Mouse (Mus musculus) erythroblast, embryonic 14.5 days (primary cell): Measurements from ENCODE around the gene Wdr74. TPM values are rescaled to one million over a fixed set of nuclear protein-coding genes. Genes with fewer than 3 reads are reported as not detected.

Experiments
- H3K27me3 ChIP-seq: 2 replicates; pipeline ENCODE4 v1.6.1; 2012; ENCODE audit warnings: inconsistent platforms; ENCODE audit not compliant: control insufficient read depth
- H3K36me3 ChIP-seq: 2 replicates; pipeline ENCODE4 v1.6.1; 2012; ENCODE audit warnings: mild to moderate bottlenecking, inconsistent platforms; ENCODE audit not compliant: control insufficient read depth
- H3K4me1 ChIP-seq: 2 replicates; pipeline ENCODE4 v1.6.1; 2012; ENCODE audit warnings: inconsistent platforms; ENCODE audit not compliant: control insufficient read depth
- H3K4me3 ChIP-seq: replicated peaks from 2 replicates; pipeline ENCODE3; 2012; ENCODE audit warnings: moderate library complexity, mild to moderate bottlenecking, inconsistent platforms
- H3K9me3 ChIP-seq: 2 replicates; pipeline ENCODE4 v1.6.1; 2012; ENCODE audit warnings: low read length, inconsistent platforms, mixed read lengths; ENCODE audit not compliant: control insufficient read depth
- GATA1 ChIP-seq: IDR thresholded peaks from 2 replicates; pipeline ENCODE4 v1.6.1; 2012; ENCODE audit warnings: low read length, inconsistent platforms, mixed read lengths
- TAL1 ChIP-seq: IDR thresholded peaks from 3 replicates; pipeline ENCODE4 v1.6.1; 2012; ENCODE audit warnings: low read length, inconsistent platforms, mixed read lengths
- polyA plus RNA-seq: library from polyadenylated mRNA; stranded (reverse); fragments of >175 nt; gene quantifications from 2 replicates; pipeline ENCODE4 v1.2.3, GENCODE M21; 2012

Gene Wdr74
- 1.7 and 2.5 TPM in 2 replicates for polyA plus RNA-seq

- H3K4me1 ChIP-seq: peaks cover 39% of the 10 kb centered on the region
- H3K9me3 ChIP-seq: peaks cover 6% of the 10 kb centered on the region
- H3K4me3 ChIP-seq: peak within 1 kb of the TSS; percentile 85
- H3K27me3 ChIP-seq: peaks cover 16% of the 10 kb centered on the region
- no peak for TF ChIP-seq GATA1
- no peak for TF ChIP-seq TAL1
- H3K36me3 ChIP-seq: peaks cover 37% of the 10 kb centered on the region
Observed at GRCm38 (mm10) chr19:8735389-8736159, at the start of gene Wdr74. Gene Wdr74 (plus strand): TSS chr19:8735827.

- no peaks in the 10 kb centered on the region for H3K9me3 ChIP-seq
- H3K4me3 ChIP-seq: no peak overlapping the region
- no peaks in the 10 kb centered on the region for H3K36me3 ChIP-seq
- peaks cover 2% of the 10 kb centered on the region for H3K27me3 ChIP-seq
- peaks cover 23% of the 10 kb centered on the region for H3K4me1 ChIP-seq
- TF ChIP-seq GATA1: no peak
- TF ChIP-seq TAL1: no peak
Observed at GRCm38 (mm10) chr19:8691871-8692539, 43.6 kb upstream of the Wdr74 start.

GRCm38 (mm10) chr19:8692740-8693139 is 42.9 kb upstream of the Wdr74 start:
- no peaks in the 10 kb centered on the region for H3K36me3 ChIP-seq
- peaks cover 2% of the 10 kb centered on the region for H3K27me3 ChIP-seq
- no peak overlapping the region for H3K4me3 ChIP-seq
- H3K4me1 ChIP-seq: peaks cover 23% of the 10 kb centered on the region
- H3K9me3 ChIP-seq: no peaks in the 10 kb centered on the region
- no peak for TF ChIP-seq GATA1
- no peak for TF ChIP-seq TAL1

- H3K27me3 ChIP-seq: peaks cover 2% of the 10 kb centered on the region
- H3K9me3 ChIP-seq: no peaks in the 10 kb centered on the region
- peak overlapping the region; percentile 31 for H3K4me3 ChIP-seq
- H3K36me3 ChIP-seq: no peaks in the 10 kb centered on the region
- peaks cover 25% of the 10 kb centered on the region for H3K4me1 ChIP-seq
- no peak for TF ChIP-seq TAL1
- no peak for TF ChIP-seq GATA1
Observed at GRCm38 (mm10) chr19:8695330-8695729, 40.3 kb upstream of the Wdr74 start.

- H3K36me3 ChIP-seq: peaks cover 2% of the 10 kb centered on the region; the same call in 1 of the 2 replicates
- TF ChIP-seq TAL1 (no peak), GATA1 (no peak)
- H3K27me3 ChIP-seq: no peaks in the 10 kb centered on the region; the same call in 1 of the 2 replicates
- H3K4me3 ChIP-seq: no peak overlapping the region
- peaks cover 21% of the 10 kb centered on the region for H3K4me1 ChIP-seq
- H3K9me3 ChIP-seq: no peaks in the 10 kb centered on the region
Observed at GRCm38 (mm10) chr19:8699652-8700051, 36.0 kb upstream of the Wdr74 start.

- H3K9me3 ChIP-seq: no peaks in the 10 kb centered on the region
- H3K36me3 ChIP-seq: peaks cover 27% of the 10 kb centered on the region
- H3K4me1 ChIP-seq: peaks cover 16% of the 10 kb centered on the region
- TF ChIP-seq GATA1 (no peak), TAL1 (no peak)
- no peak overlapping the region for H3K4me3 ChIP-seq
- H3K27me3 ChIP-seq: no peaks in the 10 kb centered on the region; the same call in 1 of the 2 replicates
Observed at GRCm38 (mm10) chr19:8702458-8702857, 33.2 kb upstream of the Wdr74 start.

DNA sequence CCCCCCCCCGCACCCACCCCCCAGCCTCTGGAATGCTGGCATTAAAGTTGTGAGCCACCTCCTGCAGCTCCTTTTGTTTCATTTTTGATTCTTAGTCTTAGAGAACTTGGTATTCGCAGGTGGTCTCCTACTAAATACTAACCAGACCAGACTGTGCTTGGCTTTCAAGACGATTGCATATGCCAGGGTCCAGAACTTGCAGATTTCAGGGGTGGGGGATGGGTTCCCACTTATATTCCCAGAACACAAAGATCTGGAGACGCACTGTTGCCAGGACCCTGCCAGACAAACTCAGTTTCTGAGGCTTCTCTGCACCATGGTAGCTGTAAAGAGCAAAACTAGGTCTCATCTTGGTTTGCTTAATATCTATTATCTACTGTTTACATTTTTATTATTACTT is 32.1 kb upstream of the Wdr74 start:
- Histone ChIP-seq H3K27me3 (no peaks in the 10 kb centered on the region; the same call in 1 of the 2 replicates), H3K36me3 (peaks cover 38% of the 10 kb centered on the region), H3K4me1 (peaks cover 28% of the 10 kb centered on the region), H3K4me3 (no peak overlapping the region), H3K9me3 (no peaks in the 10 kb centered on the region)
- TF ChIP-seq TAL1: no peak

DNA sequence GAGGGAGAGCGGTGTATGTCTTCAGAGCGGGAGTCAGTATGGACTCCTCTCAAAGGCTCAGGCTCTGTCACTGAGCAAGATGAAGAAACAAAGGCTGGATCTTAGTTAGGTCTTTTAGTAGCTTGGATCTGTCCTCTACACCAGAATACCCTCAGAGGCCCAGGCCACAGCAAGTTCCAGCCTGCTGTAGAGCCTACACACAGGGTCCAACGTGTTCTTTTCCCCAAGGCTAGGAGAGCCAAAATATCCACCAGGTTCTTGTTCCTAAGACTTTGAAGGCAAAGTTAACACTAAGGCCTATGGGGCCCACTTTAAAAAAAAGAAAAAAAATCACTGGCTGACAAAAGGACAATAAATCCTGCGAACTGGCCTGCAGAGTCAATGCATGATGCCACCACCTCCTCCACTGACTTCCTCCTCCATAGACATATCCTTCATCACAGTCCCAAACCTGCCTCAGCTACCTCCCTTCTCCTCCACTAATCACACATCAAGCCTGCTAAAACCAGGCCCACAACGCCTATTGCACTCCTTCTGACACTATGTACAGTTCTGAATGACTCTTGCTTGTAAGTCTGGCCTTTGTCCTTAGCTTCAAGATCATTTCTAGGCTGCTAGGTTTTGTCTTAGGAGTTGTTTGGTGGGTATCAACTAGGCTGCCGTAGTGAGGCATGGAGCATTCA is 30.5 kb upstream of the Wdr74 start:
- no peaks in the 10 kb centered on the region for H3K9me3 ChIP-seq
- TF ChIP-seq TAL1: no peak
- H3K27me3 ChIP-seq: no peaks in the 10 kb centered on the region
- no peak overlapping the region for H3K4me3 ChIP-seq
- H3K36me3 ChIP-seq: peaks cover 54% of the 10 kb centered on the region
- H3K4me1 ChIP-seq: peaks cover 42% of the 10 kb centered on the region

- Histone ChIP-seq H3K27me3 (no peaks in the 10 kb centered on the region), H3K36me3 (peaks cover 65% of the 10 kb centered on the region), H3K4me1 (peaks cover 52% of the 10 kb centered on the region), H3K4me3 (no peak overlapping the region), H3K9me3 (no peaks in the 10 kb centered on the region)
- TF ChIP-seq TAL1: no peak
- no peak for TF ChIP-seq GATA1
Observed at GRCm38 (mm10) chr19:8706132-8706667, 29.4 kb upstream of the Wdr74 start.
